Mouse (Mus musculus) gastrocnemius, adult 8-10 months (tissue): Measurements from ENCODE around the gene Flvcr1. TPM values are rescaled to one million over a fixed set of nuclear protein-coding genes. Genes with fewer than 3 reads are reported as not detected.

ENCODE experiments used
- DNase-seq, 2 experiments: peaks; one replicate each; pipeline ENCODE4 v3.0.0; 2022; ENCODE audit warnings: low spot score in 2 of 2
- total RNA-seq, 4 experiments: library from RNA; stranded (reverse); gene quantifications; 2 replicates each; pipeline ENCODE4 v1.2.4; 2022

Gene Flvcr1
- total RNA-seq, 4 experiments from 2014 or later = 8.3 to 17.1 (median 10.4) TPM

GRCm38 (mm10) chr1:190981412-190981811, 44.5 kb downstream of the Flvcr1 start:
- no peak for DNase-seq

GRCm38 (mm10) chr1:190980470-190980869, 45.5 kb downstream of the Flvcr1 start:
- DNase-seq = no peak

GRCm38 (mm10) chr1:190979100-190979563, 46.8 kb downstream of the Flvcr1 start, which contains the start of gene Vash2:
Gene Vash2 (minus strand): TSS chr1:190979296.
- DNase-seq = peak; percentile 62

- DNase-seq = no peak
These were observed 47.4 kb downstream of the Flvcr1 start for GRCm38 (mm10) chr1:190978511-190979073.

- no peak for DNase-seq
These were observed 48.0 kb downstream of the Flvcr1 start for GRCm38 (mm10) chr1:190978001-190978400.

GRCm38 (mm10) chr1:190976887-190977573, 48.9 kb downstream of the Flvcr1 start:
- DNase-seq = peak; percentile 33 to 34

GRCm38 (mm10) chr1:190974833-190975232, 51.1 kb downstream of the Flvcr1 start:
- DNase-seq = no peak

GRCm38 (mm10) chr1:190974191-190974590, 51.8 kb downstream of the Flvcr1 start:
- no peak for DNase-seq

- peak; percentile 37 to 60 for DNase-seq
These were observed 53.3 kb downstream of the Flvcr1 start for GRCm38 (mm10) chr1:190972612-190973192.

GRCm38 (mm10) chr1:190971708-190972610, 54.0 kb downstream of the Flvcr1 start:
- no peak for DNase-seq

- DNase-seq = no peak
These were observed 57.9 kb downstream of the Flvcr1 start for GRCm38 (mm10) chr1:190968010-190968409.

- DNase-seq = no peak
These were observed 60.8 kb downstream of the Flvcr1 start for GRCm38 (mm10) chr1:190964992-190965780.

- DNase-seq = no peak
These were observed 63.2 kb downstream of the Flvcr1 start for GRCm38 (mm10) chr1:190962760-190963159.

- DNase-seq = no peak
These were observed 67.1 kb downstream of the Flvcr1 start for GRCm38 (mm10) chr1:190958821-190959220.

Other genes with a start within 250 kb of the Flvcr1 start
- gene Rps6kc1, start 114.4 kb downstream of the Flvcr1 start, total RNA-seq = 10 to 100 TPM; 16.5 to 18.5 (median 17.4) TPM
- 10 to 100 TPM; 28.5 to 38.6 (median 28.8) TPM for gene Angel2, start 101.0 kb downstream of the Flvcr1 start, total RNA-seq
- under 1 TPM; 0.35 to 0.94 (median 0.68) TPM for gene Vash2, start 46.9 kb downstream of the Flvcr1 start, total RNA-seq
- not detected for gene Spata45, start 10.5 kb upstream of the Flvcr1 start, total RNA-seq
- gene Tatdn3, start 36.8 kb upstream of the Flvcr1 start, total RNA-seq = 10 to 100 TPM in 3 of 4 experiments, 1 to 10 TPM in 1; 9.9 to 16.6 (median 13.7) TPM
- under 1 TPM; 0.12 to 0.70 (median 0.32) TPM for gene Nsl1, start 36.9 kb upstream of the Flvcr1 start, total RNA-seq
- gene Batf3, start 71.7 kb upstream of the Flvcr1 start, total RNA-seq = not detected
- gene Fam71a, start 138.7 kb upstream of the Flvcr1 start, total RNA-seq = not detected
- 10 to 100 TPM in 1 of 4 experiments, 1 to 10 TPM in 3; 1.9 to 19.3 (median 7.4) TPM for gene Atf3, start 191.9 kb upstream of the Flvcr1 start, total RNA-seq